Mouse (Mus musculus) heart, postnatal 10 days (tissue): ENCODE measurements around the gene Ddit4. TPM values are rescaled to one million over a fixed set of nuclear protein-coding genes. Genes with fewer than 3 reads are reported as not detected.
A peak's percentile ranks its signal among the peaks of the same experiment; 100 is the strongest.

ENCODE experiments used
- DNase-seq, 2 experiments: peaks; one replicate each; pipeline ENCODE4 v3.0.0; 2021
- intact Hi-C: fragments of 180-260 bp; cut with DNase I; formaldehyde crosslinking; loops from one replicate; pipeline ENCODE4 v1.15.1; 2025
- total RNA-seq, 2 experiments: library from RNA; stranded (reverse); gene quantifications; 2 replicates each; pipeline ENCODE4 v1.2.3; 2021

The Ddit4 gene
- total RNA-seq, 2 experiments from 2014 or later, result 65.8 to 116 TPM

DNA sequence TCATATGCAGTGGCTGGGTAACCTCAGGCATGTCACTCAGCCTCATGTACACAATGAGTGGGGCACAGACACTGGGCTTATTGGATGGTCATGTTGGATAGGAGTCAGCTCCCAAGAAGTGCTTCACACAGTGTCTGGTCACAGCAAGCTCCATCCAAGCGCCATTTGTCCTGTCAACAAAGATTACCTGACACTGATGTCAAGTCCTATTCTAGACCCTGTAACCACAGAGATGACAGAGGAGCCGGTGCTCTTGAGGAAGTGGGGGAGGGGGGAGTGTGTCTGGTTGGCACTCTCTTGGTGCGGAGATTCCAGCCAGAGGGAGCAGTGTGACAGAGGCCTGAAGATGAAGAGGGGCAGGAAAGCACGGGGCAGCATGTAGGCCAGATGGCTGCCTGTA is 50.7 kb downstream of the Ddit4 start:
- DNase-seq, result peak; percentile 64 to 75
- intact Hi-C loops, result no loop called here

DNA sequence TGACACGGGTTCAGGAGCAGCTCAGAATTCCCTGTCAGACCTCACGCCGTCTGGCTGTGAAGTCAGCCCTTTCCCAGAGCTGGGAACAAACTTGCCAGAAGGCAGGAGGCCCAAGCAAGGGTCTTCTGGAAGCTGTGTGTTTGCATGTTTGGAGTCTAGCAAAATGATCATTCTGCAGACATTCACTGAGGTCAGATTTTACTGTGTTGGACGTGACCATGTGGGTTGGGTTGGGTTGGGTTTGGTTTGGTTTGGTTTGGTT is 51.5 kb downstream of the Ddit4 start:
- intact Hi-C loops, result no loop called here
- DNase-seq, result no peak

Other genes with a start within 250 kb of the Ddit4 start
- gene Micu1, start 249.4 kb downstream of the Ddit4 start, total RNA-seq, result 10 to 100 TPM; 25.9 to 26.4 TPM
- 10 to 100 TPM; 35.2 to 41.9 TPM for gene Dnajb12, start 72.3 kb downstream of the Ddit4 start, total RNA-seq
- gene Ascc1, start 51.0 kb upstream of the Ddit4 start, total RNA-seq, result 10 to 100 TPM; 20.8 to 22.8 TPM
- gene Anapc16, start 51.3 kb upstream of the Ddit4 start, total RNA-seq, result 10 to 100 TPM; 73.8 to 83.7 TPM
- gene Spock2, start 154.4 kb upstream of the Ddit4 start, total RNA-seq, result 10 to 100 TPM in 1 of 2 experiments, 1 to 10 TPM in 1; 8.8 to 11.0 TPM